Mouse (Mus musculus) left cerebral cortex, adult 18-20 months (tissue): ENCODE measurements around the gene Myo7a. TPM values are rescaled to one million over a fixed set of nuclear protein-coding genes. Genes with fewer than 3 reads are reported as not detected.

Experiments used
- DNase-seq, 2 experiments: peaks; one replicate each; pipeline ENCODE4 v3.0.0; 2021 to 2022; ENCODE audit warnings: low spot score in 2 of 2, mixed read lengths in 1 of 2
- total RNA-seq, 2 experiments: library from RNA; stranded (reverse); gene quantifications; 2 replicates each; pipeline ENCODE4 v1.2.3; 2021

The Myo7a gene
- total RNA-seq, 2 experiments from 2014 or later: 9.9 to 10.3 TPM

- no peak for DNase-seq
These were observed 26.1 kb upstream of the Myo7a start, which contains the start of gene Omp for GRCm38 (mm10) chr7:98145402-98145801. Omp (minus strand) TSS chr7:98145502.

- no peak for DNase-seq
These were observed 23.3 kb upstream of the Myo7a start for GRCm38 (mm10) chr7:98142648-98143047.

- DNase-seq: no peak
These were observed 22.9 kb upstream of the Myo7a start for GRCm38 (mm10) chr7:98142247-98142646.

- no peak for DNase-seq
These were observed 21.9 kb upstream of the Myo7a start for GRCm38 (mm10) chr7:98141206-98141605.

GRCm38 (mm10) chr7:98140597-98140996 is 21.3 kb upstream of the Myo7a start:
- DNase-seq: no peak

- DNase-seq: no peak
These were observed 19.9 kb upstream of the Myo7a start for GRCm38 (mm10) chr7:98139216-98139615.

GRCm38 (mm10) chr7:98137995-98138394 is 18.7 kb upstream of the Myo7a start:
- no peak for DNase-seq

- DNase-seq: no peak
These were observed 18.3 kb upstream of the Myo7a start for GRCm38 (mm10) chr7:98137583-98137982.

- no peak for DNase-seq
These were observed 12.4 kb upstream of the Myo7a start for GRCm38 (mm10) chr7:98131751-98132150.

- peak; percentile 37 to 50 for DNase-seq
These were observed 6.1 kb upstream of the Myo7a start for GRCm38 (mm10) chr7:98125473-98125872.

- no peak for DNase-seq
These were observed 5.4 kb upstream of the Myo7a start for GRCm38 (mm10) chr7:98124701-98125100.

GRCm38 (mm10) chr7:98121673-98122072 is 2.3 kb upstream of the Myo7a start:
- peak; percentile 28 to 31 for DNase-seq

GRCm38 (mm10) chr7:98121241-98121640 is 1.9 kb upstream of the Myo7a start:
- no peak for DNase-seq

- DNase-seq: peak; percentile 76 to 79
These were observed 1.0 kb upstream of the Myo7a start for GRCm38 (mm10) chr7:98120325-98120724.

GRCm38 (mm10) chr7:98119961-98120232 is 573 bp upstream of the Myo7a start:
- DNase-seq: no peak

GRCm38 (mm10) chr7:98117012-98117660 is 2.2 kb downstream of the Myo7a start:
- no peak for DNase-seq

- DNase-seq: no peak
These were observed 4.7 kb downstream of the Myo7a start for GRCm38 (mm10) chr7:98114656-98115055.

- DNase-seq: no peak
These were observed 8.1 kb downstream of the Myo7a start for GRCm38 (mm10) chr7:98111233-98111632.

- no peak for DNase-seq
These were observed 9.6 kb downstream of the Myo7a start for GRCm38 (mm10) chr7:98109771-98110170.

GRCm38 (mm10) chr7:98108636-98109430 is 10.5 kb downstream of the Myo7a start:
- DNase-seq: peak; percentile 24 to 44

GRCm38 (mm10) chr7:98106272-98106671 is 13.1 kb downstream of the Myo7a start:
- no peak for DNase-seq

- DNase-seq: peak in 1 of 2 experiments; percentile 44
These were observed 14.6 kb downstream of the Myo7a start for GRCm38 (mm10) chr7:98104481-98105435.
